Mouse (Mus musculus) embryo, embryonic 10 days (tissue): ENCODE results near the gene Clec16a.

Source experiments
- DNase-seq: peaks from one replicate; pipeline ENCODE4 v3.0.0-alpha.2; 2015; ENCODE audit warnings: low spot score

Gene Clec16a

DNA sequence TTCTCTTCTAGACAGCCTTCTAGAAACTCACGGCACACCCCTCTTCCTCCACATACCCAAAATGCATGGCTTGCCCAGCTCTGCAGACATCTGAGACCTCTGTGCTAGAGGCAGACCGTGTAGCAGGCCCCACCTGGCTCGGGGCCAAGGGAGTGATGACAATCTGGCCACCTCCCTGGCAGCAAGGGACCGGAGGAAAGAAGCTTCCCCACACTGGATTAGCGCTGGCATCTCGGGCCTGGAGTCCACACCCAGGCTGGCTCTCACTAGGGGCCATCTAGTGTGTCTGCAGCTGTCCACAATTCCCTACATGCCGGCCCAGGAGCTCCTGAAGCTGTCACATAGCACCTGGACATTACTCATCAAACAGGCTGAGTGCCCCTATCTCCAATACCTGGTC, 10.6 kb upstream of the Clec16a start:
- no peak for DNase-seq

- DNase-seq, result no peak
Observed at GRCm38 (mm10) chr16:10536323-10536722, 8.8 kb upstream of the Clec16a start.

- no peak for DNase-seq
Observed at GRCm38 (mm10) chr16:10536961-10537360, 8.2 kb upstream of the Clec16a start.

DNA sequence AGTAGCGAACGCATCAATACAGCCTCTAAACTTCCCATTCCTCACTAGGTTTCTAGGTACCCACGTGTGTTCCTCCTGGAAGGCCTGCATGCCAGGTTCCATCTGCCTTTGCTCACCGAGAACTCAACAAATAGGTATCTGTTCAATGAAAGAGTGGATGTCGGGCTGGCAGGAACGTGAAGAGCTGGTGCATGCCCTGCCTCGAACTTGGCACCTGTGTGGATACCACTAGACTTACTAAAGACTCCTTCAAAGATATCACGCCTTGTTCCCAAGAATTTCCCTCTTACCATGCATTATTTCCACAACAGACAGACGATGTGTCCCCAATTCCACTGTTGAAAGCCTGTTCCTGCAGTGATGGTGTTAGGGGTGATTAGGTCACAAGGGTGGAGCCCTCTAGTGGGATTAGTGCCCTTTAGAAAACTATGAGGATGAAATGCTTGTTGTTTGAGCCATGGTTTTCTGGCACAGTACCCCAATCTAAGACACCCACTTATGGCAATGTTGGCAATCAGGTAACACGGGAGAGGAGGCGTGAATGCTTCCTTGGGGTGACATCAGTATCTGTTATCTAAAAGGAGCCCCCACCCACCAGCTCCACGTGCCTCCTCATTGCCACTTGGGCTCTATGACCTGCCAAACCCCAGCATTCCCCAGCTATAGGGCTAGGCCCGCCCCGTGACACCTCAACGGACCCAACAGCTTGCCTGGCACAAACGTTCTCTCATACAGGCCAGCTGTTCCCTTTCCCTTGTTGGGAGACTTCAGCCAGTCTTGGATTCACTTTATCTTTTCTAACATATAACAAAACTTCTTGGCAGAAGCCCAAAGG, 4.2 kb upstream of the Clec16a start:
- DNase-seq, result no peak

GRCm38 (mm10) chr16:10541598-10541930, 3.6 kb upstream of the Clec16a start:
- DNase-seq, result peak; percentile 15

DNA sequence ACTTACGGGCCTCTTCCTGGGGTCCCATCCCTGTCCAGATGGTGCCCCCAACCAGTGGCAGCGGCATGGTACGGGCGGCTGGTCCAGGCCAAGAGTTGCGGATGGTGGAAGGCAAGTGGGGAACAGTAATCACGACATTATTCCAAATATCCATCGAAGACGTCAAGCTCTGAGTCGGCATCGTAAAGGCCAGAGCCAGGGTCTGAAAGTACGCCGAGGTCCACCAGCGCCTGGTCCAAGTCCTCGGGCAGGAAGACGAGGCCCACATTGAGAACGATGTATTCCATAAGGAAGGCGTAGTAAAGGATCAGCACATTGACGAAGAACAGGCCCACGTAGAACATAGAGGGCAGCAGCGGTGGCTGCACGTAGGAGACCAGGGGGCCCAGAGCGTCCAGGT, 2.9 kb upstream of the Clec16a start:
- peak; percentile 51 for DNase-seq

DNA sequence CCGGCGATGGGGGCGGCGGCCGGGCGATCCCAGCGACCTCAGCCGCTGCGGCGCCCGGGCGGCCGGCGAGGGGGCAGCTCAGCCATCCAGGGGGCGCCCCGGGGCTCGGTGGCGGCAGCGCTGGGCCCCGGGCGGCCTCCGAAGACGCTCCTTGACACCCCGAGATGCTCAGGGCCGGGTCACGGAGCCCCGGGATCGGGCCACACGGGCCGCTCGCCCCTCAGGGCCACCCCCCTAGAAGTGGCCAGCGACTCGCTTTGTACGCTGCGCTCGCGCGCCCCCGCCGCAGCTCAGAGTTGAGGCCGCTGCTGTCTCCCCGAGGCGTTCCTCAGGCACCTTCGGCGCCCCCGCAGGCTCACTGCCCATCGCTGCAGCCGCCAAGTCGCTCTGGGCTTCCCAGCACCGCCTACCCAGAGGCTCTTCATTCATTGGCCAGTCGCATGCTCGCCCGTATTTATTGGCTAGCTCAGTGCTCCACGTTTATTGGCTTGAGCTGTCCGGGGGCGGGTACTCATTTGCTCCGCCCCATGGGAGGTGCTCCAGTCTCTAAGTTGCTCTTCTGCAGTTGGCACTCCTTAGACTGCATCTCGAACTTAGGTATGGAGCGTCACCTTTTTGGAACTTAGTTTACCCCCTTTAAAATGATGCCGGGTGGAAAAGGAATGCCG, 2.3 kb upstream of the Clec16a start, which contains the start of gene Dexi:
Gene Dexi, minus strand, starts transcription at position 357 of the 668 bp plus-strand sequence.
- DNase-seq, result peak; percentile 98

DNA sequence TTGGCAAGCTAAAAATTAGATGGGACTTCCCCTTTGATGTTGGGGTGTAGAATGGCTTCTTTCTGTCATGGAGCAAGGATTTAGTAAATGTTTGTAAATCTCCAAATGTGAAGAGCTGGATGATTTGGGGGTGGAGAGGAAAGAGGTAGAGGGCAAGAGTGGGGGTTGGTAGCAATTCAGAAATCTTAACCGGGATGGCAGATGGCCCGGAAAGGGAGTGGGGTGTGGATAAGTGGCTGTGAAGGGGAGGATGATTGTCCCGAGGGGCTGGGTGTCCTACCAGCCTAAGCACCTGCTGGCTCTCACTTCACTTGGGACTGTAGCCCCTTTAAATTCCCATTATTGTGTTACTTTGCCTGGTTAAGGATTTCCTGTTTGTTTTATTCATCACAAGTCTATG, 1.7 kb downstream of the Clec16a start:
- DNase-seq, result no peak

- no peak for DNase-seq
Observed at GRCm38 (mm10) chr16:10548938-10549337, 3.8 kb downstream of the Clec16a start.

GRCm38 (mm10) chr16:10549600-10549999, 4.5 kb downstream of the Clec16a start:
- DNase-seq, result no peak

DNA sequence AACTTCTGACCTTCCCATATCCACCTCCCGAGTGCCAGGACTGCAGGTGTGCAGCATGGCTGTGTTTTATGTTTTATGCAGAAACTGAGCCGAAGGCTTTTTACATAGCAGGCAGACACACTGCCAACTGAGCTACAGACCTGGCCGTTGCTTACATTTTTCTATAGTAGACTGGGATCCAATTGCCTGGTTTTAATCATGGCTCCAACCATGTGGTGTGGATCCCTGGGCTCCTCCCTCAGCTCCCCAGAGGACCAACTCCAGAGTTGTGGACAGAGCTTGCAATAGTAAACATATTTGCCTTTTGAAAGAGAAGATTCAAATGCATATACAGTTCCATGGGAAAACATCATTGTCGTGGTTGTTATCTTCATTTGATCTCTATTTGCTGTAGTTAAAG, 6.5 kb downstream of the Clec16a start:
- no peak for DNase-seq

GRCm38 (mm10) chr16:10553858-10554257, 8.7 kb downstream of the Clec16a start:
- no peak for DNase-seq

- no peak for DNase-seq
Observed at GRCm38 (mm10) chr16:10559991-10560390, 14.9 kb downstream of the Clec16a start.

GRCm38 (mm10) chr16:10565278-10565885, 20.2 kb downstream of the Clec16a start:
- peak; percentile 89 for DNase-seq

DNA sequence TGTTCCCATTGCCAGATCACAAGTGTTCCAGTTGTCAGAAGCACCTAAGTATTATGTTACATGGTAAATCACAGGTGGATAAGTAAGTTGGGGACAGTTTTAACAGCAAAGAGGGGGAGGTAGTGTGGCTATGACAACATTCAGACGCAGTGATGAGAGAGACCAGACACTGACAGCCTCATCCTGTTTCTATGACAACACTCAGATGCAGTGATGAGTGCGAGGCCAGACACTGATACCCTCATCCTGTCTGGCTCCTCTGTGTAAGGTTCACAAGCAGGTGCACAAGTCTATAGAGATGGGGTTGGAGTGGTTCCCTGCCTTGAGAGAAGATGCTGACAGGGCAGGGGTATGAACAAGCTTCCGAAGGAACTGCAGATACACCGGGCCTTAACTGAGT, 22.0 kb downstream of the Clec16a start:
- no peak for DNase-seq

GRCm38 (mm10) chr16:10569809-10570395, 24.8 kb downstream of the Clec16a start:
- no peak for DNase-seq

DNA sequence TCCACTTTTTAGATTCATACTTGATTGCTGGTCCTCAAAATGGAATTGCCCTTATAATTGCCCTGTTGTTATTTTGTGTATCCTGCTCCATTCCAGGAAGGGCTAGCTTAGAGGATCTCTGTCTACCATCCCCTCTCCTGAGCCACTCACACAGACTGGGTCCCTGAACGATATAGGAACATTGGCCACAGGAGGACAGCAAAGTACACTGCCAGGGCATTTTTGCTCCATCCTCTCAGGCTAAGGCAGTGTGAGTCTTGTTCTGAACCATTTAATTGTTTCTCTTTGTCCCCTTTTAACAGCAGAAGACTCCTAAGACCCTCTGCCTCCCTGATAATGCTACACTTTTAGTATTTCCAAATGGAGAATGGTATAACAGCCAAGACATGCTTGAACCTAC, 25.6 kb downstream of the Clec16a start:
- no peak for DNase-seq

DNA sequence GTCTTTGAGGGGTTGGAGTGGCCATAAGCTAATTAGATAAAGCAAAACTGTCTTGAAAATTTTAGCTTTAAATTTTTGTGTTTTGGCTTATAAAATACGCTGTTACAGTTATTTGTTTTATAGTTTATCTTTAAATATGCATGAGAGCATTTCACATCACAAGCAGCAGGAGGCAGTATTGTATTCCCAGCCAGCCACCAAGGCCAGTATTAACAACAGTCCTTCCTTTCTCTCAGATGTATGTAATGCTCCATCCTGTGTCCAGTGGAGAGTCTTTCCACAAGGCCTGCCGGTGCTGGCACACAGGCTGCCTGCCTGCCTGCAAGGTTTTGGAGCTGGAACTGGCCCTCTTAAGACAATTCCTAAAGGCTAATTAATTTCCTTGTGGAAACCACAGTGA, 26.7 kb downstream of the Clec16a start:
- peak; percentile 45 for DNase-seq

DNA sequence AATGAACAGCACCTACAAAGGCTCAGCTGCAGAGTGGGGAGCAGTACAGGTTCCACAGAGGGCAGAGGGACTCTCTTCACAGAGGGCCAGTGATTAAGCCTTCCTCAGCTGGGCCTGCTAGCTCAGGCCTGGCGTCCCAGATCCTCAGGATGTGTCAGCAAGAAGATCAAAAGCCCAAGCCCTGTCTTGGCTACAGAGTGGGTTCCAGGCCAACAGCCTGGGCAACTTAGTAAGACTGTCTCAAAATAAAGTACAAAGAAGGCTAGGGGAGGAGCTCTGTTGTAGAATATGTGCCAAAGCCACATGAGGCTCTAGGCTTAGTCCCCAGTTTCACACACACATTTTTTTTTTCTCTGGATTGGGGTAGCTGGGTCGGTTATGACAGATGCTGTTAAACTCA, 29.8 kb downstream of the Clec16a start:
- no peak for DNase-seq

- DNase-seq, result no peak
Observed at GRCm38 (mm10) chr16:10575915-10576314, 30.8 kb downstream of the Clec16a start.

DNA sequence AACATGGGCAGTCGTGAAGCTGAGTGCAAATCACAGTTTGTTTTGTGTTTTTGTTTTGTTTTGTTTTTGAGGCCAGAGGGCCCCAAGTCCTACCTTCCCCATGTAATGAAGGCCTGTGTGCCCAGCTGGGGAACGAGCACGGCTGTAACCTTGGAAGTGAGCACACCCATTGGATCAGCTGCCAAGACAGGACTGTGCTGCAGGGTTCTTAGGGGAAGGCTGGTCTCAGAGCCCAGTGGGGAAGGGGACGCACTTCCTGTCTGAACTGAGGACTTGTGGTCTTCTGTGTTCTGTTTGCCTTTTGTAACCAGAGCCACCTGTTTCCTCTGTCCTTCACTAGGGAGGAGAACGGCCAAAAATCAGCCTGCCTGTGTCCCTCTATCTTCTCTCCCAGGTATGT, 32.4 kb downstream of the Clec16a start:
- no peak for DNase-seq

- DNase-seq, result no peak
Observed at GRCm38 (mm10) chr16:10578376-10578775, 33.2 kb downstream of the Clec16a start.
